Mouse (Mus musculus): ENCODE measurements around the gene Grb10. TPM values are rescaled to one million over a fixed set of nuclear protein-coding genes. Genes with fewer than 3 reads are reported as not detected.

Grb10 gene
- polyA plus RNA-seq, 1 experiment: 27.4 TPM

- Histone ChIP-seq H3K4me3 (replicated peaks; ENCODE audit: extremely low read depth, low read depth, low read length) (no peak overlapping the region), H3K4me1 (ENCODE audit: control insufficient read depth, insufficient read depth, low read length) (0 out of 2 replicates have a peak, but pooled peaks cover under 1% of the 10 kb centered on the region)
- TF ChIP-seq CTCF (IDR thresholded peaks at IDR 0.05; ENCODE audit: insufficient read depth, low read length): no peak
- no peak for TF ChIP-seq POLR2A (IDR thresholded peaks at IDR 0.05; ENCODE audit: borderline replicate concordance, extremely low read depth, low read depth, low read length)
- DNase-seq: no peak
Measured at GRCm38 (mm10) chr11:11955783-11956182, 82.7 kb downstream of the Grb10 start.

- Histone ChIP-seq H3K4me3 (replicated peaks; ENCODE audit: extremely low read depth, low read depth, low read length) (no peak overlapping the region), H3K4me1 (ENCODE audit: control insufficient read depth, insufficient read depth, low read length) (no peaks in the 10 kb centered on the region)
- WGBS: 91% methylated on average over 6 of the region's 6 CpGs
- no peak for DNase-seq
- TF ChIP-seq POLR2A (IDR thresholded peaks at IDR 0.05; ENCODE audit: borderline replicate concordance, extremely low read depth, low read depth, low read length) (no peak), CTCF (IDR thresholded peaks at IDR 0.05; ENCODE audit: insufficient read depth, low read length) (no peak)
Measured at GRCm38 (mm10) chr11:11954606-11955005, 83.9 kb downstream of the Grb10 start.

GRCm38 (mm10) chr11:11954115-11954438 is 84.4 kb downstream of the Grb10 start:
- no peak for TF ChIP-seq POLR2A (IDR thresholded peaks at IDR 0.05; ENCODE audit: borderline replicate concordance, extremely low read depth, low read depth, low read length)
- no peak for TF ChIP-seq CTCF (IDR thresholded peaks at IDR 0.05; ENCODE audit: insufficient read depth, low read length)
- DNase-seq: no peak
- 76% methylated on average over 4 of the region's 4 CpGs for WGBS
- Histone ChIP-seq H3K4me3 (replicated peaks; ENCODE audit: extremely low read depth, low read depth, low read length) (no peak overlapping the region), H3K4me1 (ENCODE audit: control insufficient read depth, insufficient read depth, low read length) (no peaks in the 10 kb centered on the region)

- no peaks in the 10 kb centered on the region for H3K4me1 ChIP-seq (ENCODE audit: control insufficient read depth, insufficient read depth, low read length)
- no peak overlapping the region for H3K4me3 ChIP-seq (replicated peaks; ENCODE audit: extremely low read depth, low read depth, low read length)
- WGBS: 52% methylated on average over 11 of the region's 11 CpGs
- DNase-seq: no peak
- TF ChIP-seq POLR2A (IDR thresholded peaks at IDR 0.05; ENCODE audit: borderline replicate concordance, extremely low read depth, low read depth, low read length): no peak
Measured at GRCm38 (mm10) chr11:11953364-11954114, 84.9 kb downstream of the Grb10 start.

- TF ChIP-seq POLR2A (IDR thresholded peaks at IDR 0.05; ENCODE audit: borderline replicate concordance, extremely low read depth, low read depth, low read length) (no peak), CTCF (IDR thresholded peaks at IDR 0.05; ENCODE audit: insufficient read depth, low read length) (no peak)
- no peaks in the 10 kb centered on the region for H3K4me1 ChIP-seq (ENCODE audit: control insufficient read depth, insufficient read depth, low read length)
- DNase-seq: no peak
- no peak overlapping the region for H3K4me3 ChIP-seq (replicated peaks; ENCODE audit: extremely low read depth, low read depth, low read length)
- WGBS: 100% methylated on average over 1 of the region's 1 CpGs
Measured at GRCm38 (mm10) chr11:11952569-11952968, 85.9 kb downstream of the Grb10 start.

GRCm38 (mm10) chr11:11948988-11949365 is 89.5 kb downstream of the Grb10 start:
- Histone ChIP-seq H3K4me1 (ENCODE audit: control insufficient read depth, insufficient read depth, low read length) (no peaks in the 10 kb centered on the region), H3K4me3 (replicated peaks; ENCODE audit: extremely low read depth, low read depth, low read length) (no peak overlapping the region)
- TF ChIP-seq CTCF (IDR thresholded peaks at IDR 0.05; ENCODE audit: insufficient read depth, low read length) (no peak), POLR2A (IDR thresholded peaks at IDR 0.05; ENCODE audit: borderline replicate concordance, extremely low read depth, low read depth, low read length) (no peak)
- DNase-seq: no peak
- 70% methylated on average over 4 of the region's 4 CpGs for WGBS

- 43% methylated on average over 9 of the region's 9 CpGs for WGBS
- Histone ChIP-seq H3K4me1 (ENCODE audit: control insufficient read depth, insufficient read depth, low read length) (no peaks in the 10 kb centered on the region), H3K4me3 (replicated peaks; ENCODE audit: extremely low read depth, low read depth, low read length) (no peak overlapping the region)
- no peak for TF ChIP-seq POLR2A (IDR thresholded peaks at IDR 0.05; ENCODE audit: borderline replicate concordance, extremely low read depth, low read depth, low read length)
- no peak for TF ChIP-seq CTCF (IDR thresholded peaks at IDR 0.05; ENCODE audit: insufficient read depth, low read length)
- DNase-seq: no peak
Measured at GRCm38 (mm10) chr11:11948321-11948987, 90.0 kb downstream of the Grb10 start.

- 59% methylated on average over 5 of the region's 5 CpGs for WGBS
- Histone ChIP-seq H3K4me1 (ENCODE audit: control insufficient read depth, insufficient read depth, low read length) (no peaks in the 10 kb centered on the region), H3K4me3 (replicated peaks; ENCODE audit: extremely low read depth, low read depth, low read length) (no peak overlapping the region)
- TF ChIP-seq POLR2A (IDR thresholded peaks at IDR 0.05; ENCODE audit: borderline replicate concordance, extremely low read depth, low read depth, low read length) (no peak), CTCF (IDR thresholded peaks at IDR 0.05; ENCODE audit: insufficient read depth, low read length) (no peak)
- no peak for DNase-seq
Measured at GRCm38 (mm10) chr11:11947857-11948256, 90.6 kb downstream of the Grb10 start.

- no peak for TF ChIP-seq CTCF (IDR thresholded peaks at IDR 0.05; ENCODE audit: insufficient read depth, low read length)
- no peak for TF ChIP-seq POLR2A (IDR thresholded peaks at IDR 0.05; ENCODE audit: borderline replicate concordance, extremely low read depth, low read depth, low read length)
- 78% methylated on average over 4 of the region's 4 CpGs for WGBS
- no peaks in the 10 kb centered on the region for H3K4me1 ChIP-seq (ENCODE audit: control insufficient read depth, insufficient read depth, low read length)
- no peak overlapping the region for H3K4me3 ChIP-seq (replicated peaks; ENCODE audit: extremely low read depth, low read depth, low read length)
- DNase-seq: no peak
Measured at GRCm38 (mm10) chr11:11945766-11946165, 92.7 kb downstream of the Grb10 start.

GRCm38 (mm10) chr11:11944814-11945213 is 93.7 kb downstream of the Grb10 start:
- no peak overlapping the region for H3K4me3 ChIP-seq (replicated peaks; ENCODE audit: extremely low read depth, low read depth, low read length)
- TF ChIP-seq POLR2A (IDR thresholded peaks at IDR 0.05; ENCODE audit: borderline replicate concordance, extremely low read depth, low read depth, low read length) (no peak), CTCF (IDR thresholded peaks at IDR 0.05; ENCODE audit: insufficient read depth, low read length) (no peak)
- no peaks in the 10 kb centered on the region for H3K4me1 ChIP-seq (ENCODE audit: control insufficient read depth, insufficient read depth, low read length)
- WGBS: 88% methylated on average over 4 of the region's 4 CpGs
- DNase-seq: no peak

Data from lung, adult 2 months (tissue).